Mouse (Mus musculus) forebrain, embryonic 16.5 days (tissue): ENCODE data around the gene Mrpl24. TPM values are rescaled to one million over a fixed set of nuclear protein-coding genes. Genes with fewer than 3 reads are reported as not detected.
"Not testable (repeated sequence)": the region's sequence is repeated elsewhere in the genome, so short reads cannot be mapped to it uniquely, and the experiment has no call there.

ENCODE experiments used
- ATAC-seq: fragments of 200-750 bp; cut with Nextera tagmentation; 2 replicates; pipeline ENCODE4 v1.8.0; 2017; ENCODE audit warnings: mild to moderate bottlenecking, moderate library complexity
- H3K27ac ChIP-seq: fragments of 300-500 bp; sonication (generic); 2 replicates; pipeline ENCODE4 v1.5.1; 2014; ENCODE audit warnings: low read length, control low read depth
- H3K27me3 ChIP-seq: fragments of 300-500 bp; sonication (generic); replicated peaks from 2 replicates; pipeline ENCODE4 v1.6.1; 2014; ENCODE audit warnings: low read length; ENCODE audit not compliant: control insufficient read depth, insufficient read depth
- H3K36me3 ChIP-seq: fragments of 300-500 bp; sonication (generic); 2 replicates; pipeline ENCODE4 v1.6.1; 2014; ENCODE audit not compliant: control insufficient read depth, insufficient read depth
- H3K4me1 ChIP-seq: fragments of 300-500 bp; sonication (generic); replicated peaks from 2 replicates; pipeline ENCODE4 v1.6.1; 2014; ENCODE audit warnings: low read length; ENCODE audit not compliant: control insufficient read depth, insufficient read depth
- H3K4me2 ChIP-seq: fragments of 300-500 bp; sonication (generic); 2 replicates; pipeline ENCODE4 v1.6.1; 2014; ENCODE audit warnings: mild to moderate bottlenecking, low read length, control low read depth
- H3K4me3 ChIP-seq: fragments of 300-500 bp; sonication (generic); replicated peaks from 2 replicates; pipeline ENCODE4 v1.5.1; 2014; ENCODE audit warnings: mild to moderate bottlenecking, low read length, control low read depth
- H3K9ac ChIP-seq: fragments of 300-500 bp; sonication (generic); replicated peaks from 2 replicates; pipeline ENCODE4 v1.6.1; 2014; ENCODE audit warnings: low read depth, low read length, control low read depth
- H3K9me3 ChIP-seq: fragments of 300-500 bp; sonication (generic); 2 replicates; pipeline ENCODE4 v1.6.1; 2016; ENCODE audit warnings: low read length; ENCODE audit not compliant: control insufficient read depth
- WGBS: fragments of 180-500 bp; shearing (Covaris S2); extraction: QIAGEN DNeasy Blood & Tissue Kit; methylation state at CpG from one replicate; pipeline ENCODE4 v1.1.7; 2014; 5-methylcytosine and 5-hydroxymethylcytosine counted together
- polyA plus RNA-seq: library from polyadenylated mRNA; unstranded; fragments of >200 nt; fragmentation: Nextera tagmentation; extraction: Ambion mirVana; gene quantifications from 2 replicates; pipeline ENCODE4 v1.2.1, GENCODE M21; 2015

The Mrpl24 gene
- 63.4 and 64.3 TPM in 2 replicates for polyA plus RNA-seq

DNA sequence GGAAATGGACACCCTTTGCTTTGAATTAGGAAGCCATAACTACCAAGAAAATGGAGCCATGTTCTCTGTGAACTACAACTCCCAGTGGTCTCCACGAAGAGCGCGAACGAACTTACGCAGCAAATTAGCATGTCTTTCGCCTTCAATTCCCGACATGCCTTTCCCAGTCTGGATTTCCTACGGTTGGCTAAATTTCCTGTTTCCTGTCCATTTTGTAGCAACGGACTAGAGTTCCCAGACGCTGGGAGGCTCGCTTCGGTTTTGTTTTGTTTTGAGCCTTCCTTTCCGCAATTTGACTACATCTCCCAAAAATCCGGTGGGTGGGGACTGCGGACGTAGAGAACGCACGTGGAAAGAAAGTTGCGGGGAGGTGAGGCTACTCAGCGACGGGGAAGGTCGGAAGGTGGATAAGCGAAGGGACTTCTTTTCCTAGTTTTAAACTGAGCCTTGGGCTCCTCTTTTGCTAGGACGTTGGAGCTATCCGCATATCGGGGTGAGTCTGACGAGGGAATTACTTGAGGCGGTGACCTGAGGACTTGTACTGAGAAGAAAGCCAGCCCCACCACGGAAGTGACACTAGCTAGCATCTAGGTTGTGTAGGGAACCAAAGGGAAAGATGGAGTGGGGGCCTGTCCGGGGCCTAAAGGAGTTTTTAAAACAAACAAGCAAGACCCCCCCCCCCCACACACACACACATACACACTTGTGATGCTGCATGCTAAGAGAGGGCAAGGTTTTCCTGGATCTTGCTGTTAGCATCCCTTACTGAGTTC is at the start of gene Mrpl24:
Mrpl24 (plus strand) TSS at position 171 of the 773 bp plus-strand sequence.
- peak within 1 kb of the TSS; percentile 78 for H3K27ac ChIP-seq
- H3K4me2 ChIP-seq = peak within 1 kb of the TSS; percentile 85
- no peaks in the 10 kb centered on the region for H3K27me3 ChIP-seq
- H3K36me3 ChIP-seq = peaks cover 28% of the 10 kb centered on the region
- H3K9ac ChIP-seq = peak within 1 kb of the TSS; percentile 70
- under 1% methylated on average over 30 of the region's 30 CpGs for WGBS
- peaks cover 11% of the 10 kb centered on the region for H3K4me1 ChIP-seq
- ATAC-seq = peak; percentile 94
- H3K9me3 ChIP-seq = no peaks in the 10 kb centered on the region
- peak within 1 kb of the TSS; percentile 77 for H3K4me3 ChIP-seq

GRCm38 (mm10) chr3:87877730-87878129 is 41.6 kb upstream of the Mrpl24 start:
- Histone ChIP-seq H3K4me2 (no peak overlapping the region), H3K27me3 (no peaks in the 10 kb centered on the region), H3K36me3 (peaks cover 4% of the 10 kb centered on the region; the same call in 1 of the 2 replicates), H3K9me3 (no peaks in the 10 kb centered on the region), H3K4me3 (no peak overlapping the region), H3K9ac (no peak overlapping the region), H3K27ac (no peak overlapping the region), H3K4me1 (peaks cover 3% of the 10 kb centered on the region)
- no peak for ATAC-seq
- WGBS = 96% methylated on average over 4 of the region's 4 CpGs

- H3K9ac ChIP-seq = peak overlapping the region; percentile 90
- H3K9me3 ChIP-seq = no peaks in the 10 kb centered on the region
- peaks cover 23% of the 10 kb centered on the region for H3K4me1 ChIP-seq
- peaks cover 4% of the 10 kb centered on the region; the same call in 1 of the 2 replicates for H3K36me3 ChIP-seq
- H3K4me2 ChIP-seq = peak overlapping the region; percentile 94
- no peak for ATAC-seq
- 0 out of 2 replicates have a peak overlapping the region, but pooled peaks have one; percentile 82 for H3K27ac ChIP-seq
- H3K27me3 ChIP-seq = no peaks in the 10 kb centered on the region
- peak overlapping the region; percentile 99 for H3K4me3 ChIP-seq
- 0% methylated on average over 3 of the region's 3 CpGs for WGBS
Measured at GRCm38 (mm10) chr3:87884291-87884690, 35.0 kb upstream of the Mrpl24 start.

- peak overlapping the region; percentile 82 for H3K27ac ChIP-seq
- peak overlapping the region; percentile 94 for H3K4me2 ChIP-seq
- WGBS = 0% methylated on average over 21 of the region's 28 CpGs
- H3K9ac ChIP-seq = peak overlapping the region; percentile 90
- no peaks in the 10 kb centered on the region for H3K27me3 ChIP-seq
- peaks cover 23% of the 10 kb centered on the region for H3K4me1 ChIP-seq
- ATAC-seq = no peak
- H3K9me3 ChIP-seq = no peaks in the 10 kb centered on the region
- H3K4me3 ChIP-seq = peak overlapping the region; percentile 99
- H3K36me3 ChIP-seq = peaks cover 3% of the 10 kb centered on the region; the same call in 1 of the 2 replicates
Measured at GRCm38 (mm10) chr3:87884708-87885251, 34.5 kb upstream of the Mrpl24 start.

DNA sequence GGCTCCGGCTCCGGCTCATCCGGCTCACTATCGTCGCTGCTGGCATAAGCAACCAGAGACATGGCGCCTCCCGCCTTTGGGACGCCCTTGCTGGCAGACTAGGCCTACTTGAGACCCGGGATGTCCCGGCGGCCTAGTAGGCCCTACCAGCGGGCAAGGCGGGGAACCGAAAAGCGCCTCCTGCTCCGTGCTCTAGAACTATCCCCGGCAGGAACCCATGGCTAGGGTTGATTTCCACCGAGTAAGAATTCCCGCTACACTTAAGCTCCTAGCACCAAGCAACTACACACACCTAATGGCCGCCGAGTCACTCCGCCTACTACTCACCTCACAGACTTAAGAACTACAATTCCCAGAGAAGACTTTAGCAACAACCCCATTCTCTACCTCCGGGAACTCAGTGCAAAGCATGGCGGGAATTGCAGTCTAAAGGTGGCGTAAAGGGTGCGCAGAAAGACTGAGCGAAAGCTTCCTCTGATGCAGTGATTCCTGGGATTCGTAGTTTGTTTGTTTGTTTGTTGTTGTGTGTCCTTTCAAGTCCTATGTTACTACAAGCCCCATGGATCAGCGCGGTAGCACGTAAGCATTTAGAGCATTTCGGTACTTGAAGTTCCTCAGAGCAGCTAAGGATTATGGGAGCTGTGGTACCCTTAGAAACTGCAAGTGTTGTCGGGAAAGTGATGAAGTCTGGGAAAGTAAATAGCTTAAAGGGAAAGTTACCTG is 33.9 kb upstream of the Mrpl24 start, which contains the start of gene Prcc:
Prcc (minus strand) TSS at position 328 of the 723 bp plus-strand sequence.
- H3K27me3 ChIP-seq = no peaks in the 10 kb centered on the region
- peaks cover 2% of the 10 kb centered on the region; the same call in 1 of the 2 replicates for H3K36me3 ChIP-seq
- H3K9ac ChIP-seq = peak within 1 kb of the TSS; percentile 90
- peak; percentile 99 for ATAC-seq
- peak within 1 kb of the TSS; percentile 82 for H3K27ac ChIP-seq
- peak within 1 kb of the TSS; percentile 94 for H3K4me2 ChIP-seq
- H3K4me3 ChIP-seq = peak within 1 kb of the TSS; percentile 99
- peaks cover 23% of the 10 kb centered on the region for H3K4me1 ChIP-seq
- no peaks in the 10 kb centered on the region for H3K9me3 ChIP-seq
- WGBS = under 1% methylated on average over 33 of the region's 33 CpGs

DNA sequence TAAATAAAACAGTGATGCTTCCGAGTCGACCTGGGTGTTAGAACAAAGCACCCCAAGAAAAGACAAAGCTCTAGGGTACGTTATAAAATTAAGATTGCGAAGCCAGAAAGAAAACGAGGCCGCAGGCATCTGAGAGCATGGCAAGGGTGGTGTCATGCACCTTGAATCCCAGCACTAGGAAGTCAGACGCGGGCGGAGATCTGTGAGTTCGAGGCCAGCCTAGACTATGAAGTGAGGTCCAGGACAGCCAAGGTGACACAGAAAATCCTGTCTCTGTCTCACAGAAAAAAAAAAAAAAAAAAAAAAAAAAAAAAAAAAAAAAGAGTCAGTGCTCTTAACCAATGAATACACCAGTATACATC is 33.3 kb upstream of the Mrpl24 start:
- H3K4me3 ChIP-seq = peak overlapping the region; percentile 99
- no peak overlapping the region for H3K27ac ChIP-seq
- H3K36me3 ChIP-seq = no peaks in the 10 kb centered on the region
- no peaks in the 10 kb centered on the region for H3K27me3 ChIP-seq
- peak overlapping the region; percentile 54 for H3K4me2 ChIP-seq
- no peaks in the 10 kb centered on the region for H3K9me3 ChIP-seq
- peak overlapping the region; percentile 59 for H3K9ac ChIP-seq
- 6% methylated on average over 10 of the region's 10 CpGs for WGBS
- peaks cover 23% of the 10 kb centered on the region for H3K4me1 ChIP-seq
- no peak; the same call in 1 of the 2 replicates for ATAC-seq

DNA sequence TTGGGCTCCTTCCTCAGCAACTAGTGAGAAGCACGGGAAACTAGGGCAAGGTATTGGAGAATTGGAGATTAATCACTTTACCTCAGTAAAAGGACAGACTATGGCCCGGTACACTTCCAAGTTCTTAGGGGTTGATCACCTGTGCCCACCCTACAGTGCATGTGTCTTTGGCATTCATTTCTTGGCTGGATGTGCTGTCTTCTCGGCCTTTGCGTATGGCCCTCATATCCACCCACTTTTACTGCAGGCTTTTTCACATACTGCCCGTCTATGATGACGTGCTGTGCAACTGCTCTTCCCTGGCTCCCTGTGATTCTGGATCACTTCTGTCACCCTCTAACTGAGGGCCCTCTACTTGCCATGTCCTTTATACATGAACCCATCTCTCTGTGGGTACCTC is 32.9 kb upstream of the Mrpl24 start:
- H3K9me3 ChIP-seq = no peaks in the 10 kb centered on the region
- H3K4me2 ChIP-seq = peak overlapping the region; percentile 54
- no peaks in the 10 kb centered on the region for H3K36me3 ChIP-seq
- H3K9ac ChIP-seq = no peak overlapping the region
- H3K27ac ChIP-seq = no peak overlapping the region
- 89% methylated on average over 6 of the region's 6 CpGs for WGBS
- ATAC-seq = no peak
- H3K27me3 ChIP-seq = no peaks in the 10 kb centered on the region
- H3K4me3 ChIP-seq = peak overlapping the region; percentile 99
- H3K4me1 ChIP-seq = peaks cover 23% of the 10 kb centered on the region

DNA sequence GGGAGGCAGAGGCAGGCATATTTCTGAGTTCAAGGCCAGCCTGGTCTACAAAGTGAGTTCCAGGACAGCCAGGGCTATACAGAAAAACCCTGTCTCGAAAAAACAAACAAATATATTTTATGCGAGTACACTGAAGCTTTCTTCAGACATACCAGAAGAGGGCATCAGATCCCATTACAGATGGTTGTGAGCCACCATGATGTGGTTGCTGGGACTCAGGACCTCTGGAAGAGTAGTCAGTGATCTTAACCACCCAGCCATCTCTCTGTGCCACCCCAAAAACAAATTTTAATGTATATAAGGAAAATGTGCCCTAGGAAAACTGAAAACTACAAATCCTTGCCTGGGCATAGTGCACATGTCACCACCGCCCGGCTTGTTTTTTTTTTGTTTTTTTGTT is 31.9 kb upstream of the Mrpl24 start:
- not testable (repeated sequence) for H3K4me2 ChIP-seq, H3K9ac ChIP-seq, ATAC-seq, H3K27me3 ChIP-seq, H3K36me3 ChIP-seq, H3K9me3 ChIP-seq, H3K27ac ChIP-seq, H3K4me3 ChIP-seq
- H3K4me1 ChIP-seq = peaks cover 21% of the 10 kb centered on the region
- 82% methylated on average over 4 of the region's 4 CpGs for whole genome bisulfite sequencing

GRCm38 (mm10) chr3:87891481-87891880 is 27.8 kb upstream of the Mrpl24 start:
- Histone ChIP-seq H3K9me3 (no peaks in the 10 kb centered on the region), H3K36me3 (no peaks in the 10 kb centered on the region), H3K9ac (no peak overlapping the region), H3K4me2 (no peak overlapping the region), H3K27ac (no peak overlapping the region), H3K4me3 (no peak overlapping the region), H3K4me1 (no peaks in the 10 kb centered on the region), H3K27me3 (no peaks in the 10 kb centered on the region)
- no peak for ATAC-seq
- 52% methylated on average over 3 of the region's 3 CpGs for WGBS
